Mouse (Mus musculus): ENCODE measurements at regions not wholly inside any gene's neighbourhood (a gene's known extent, or its start where the extent isn't known, plus 50 kb on each side); places are given as distances from the start of the nearest gene placed in this dataset.

DNA sequence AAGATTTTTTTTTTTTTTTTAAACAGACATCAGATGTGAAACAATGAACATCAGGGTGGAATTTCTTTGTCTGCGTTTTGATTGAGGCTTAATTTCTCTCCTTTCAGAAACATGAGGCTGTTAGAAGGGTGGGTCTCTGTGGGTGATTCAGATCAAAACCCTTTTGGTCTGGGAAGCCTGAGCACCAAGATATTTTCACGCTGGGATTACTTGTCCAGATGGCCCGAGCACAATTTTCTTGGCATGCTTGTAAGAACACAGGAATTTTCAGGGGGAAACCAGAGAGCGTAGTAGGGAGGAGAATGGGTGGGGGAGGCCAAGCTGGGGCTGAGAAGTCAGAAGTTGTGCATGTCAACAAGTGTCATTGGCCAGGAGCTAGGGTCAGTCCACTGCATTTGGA, 76.6 kb upstream of the Lrig1 start:
- Histone ChIP-seq H3K27ac (ENCODE audit: control insufficient read depth, low read depth, low read length) (no peak overlapping the region), H3K9me3 (replicated peaks; ENCODE audit: insufficient read depth, low read length) (no peaks in the 10 kb centered on the region), H3K9ac (ENCODE audit: control insufficient read depth, low read depth, low read length, poor library complexity, severe bottlenecking) (no peak overlapping the region), H3K36me3 (ENCODE audit: control insufficient read depth in 1 of 2, insufficient read depth in 2 of 2, low read length in 2 of 2) (no peaks in the 10 kb centered on the region), H3K79me2 (ENCODE audit: control insufficient read depth, insufficient read depth, low read length, poor library complexity) (no peaks in the 10 kb centered on the region), H3K27me3 (ENCODE audit: control insufficient read depth in 1 of 2, insufficient read depth in 2 of 2, low read length in 2 of 2) (no peaks in the 10 kb centered on the region), H3K4me1 (ENCODE audit: control insufficient read depth in 1 of 2, insufficient read depth in 2 of 2, low read length in 2 of 2) (no peaks in the 10 kb centered on the region), H3K4me3 (ENCODE audit: control insufficient read depth in 1 of 2, insufficient read depth in 1 of 2, low read depth in 2 of 2, low read length in 2 of 2) (no peak overlapping the region)
- TF ChIP-seq E2F4 (IDR thresholded peaks at IDR 0.05; ENCODE audit: borderline replicate concordance, low read depth, low read length) (no peak), TCF12 (IDR thresholded peaks at IDR 0.05; ENCODE audit: low read depth, low read length) (no peak), JUND (IDR thresholded peaks at IDR 0.05; ENCODE audit: low read depth, low read length) (no peak), ELF1 (IDR thresholded peaks at IDR 0.05; ENCODE audit: low read depth, low read length) (no peak), USF1 (IDR thresholded peaks at IDR 0.05; ENCODE audit: low read depth, low read length) (no peak), MYB (IDR thresholded peaks at IDR 0.05; ENCODE audit: low read depth, low read length) (no peak), CTCF (IDR thresholded peaks at IDR 0.05 in 2 of 3, conservative IDR thresholded peaks at IDR 0.05 in 1 of 3; ENCODE audit: control insufficient read depth in 1 of 3, insufficient read depth in 1 of 3, low read depth in 2 of 3, low read length in 3 of 3, poor library complexity in 1 of 3, severe bottlenecking in 1 of 3) (no peak), ZMIZ1 (IDR thresholded peaks at IDR 0.05; ENCODE audit: low read depth, low read length) (no peak), TBP (IDR thresholded peaks at IDR 0.05; ENCODE audit: low read depth, low read length) (no peak), POLR2AphosphoS5 (IDR thresholded peaks at IDR 0.05; ENCODE audit: borderline replicate concordance, low read depth, low read length) (no peak), MAX (IDR thresholded peaks at IDR 0.05; ENCODE audit: low read length) (no peak), MAFK (IDR thresholded peaks at IDR 0.05; ENCODE audit: borderline replicate concordance, low read depth, low read length) (no peak), KAT2A (conservative IDR thresholded peaks at IDR 0.05; ENCODE audit: low read depth, low read length) (no peak), ETS1 (IDR thresholded peaks at IDR 0.05; ENCODE audit: low read depth, low read length) (no peak), EP300 (IDR thresholded peaks at IDR 0.05; ENCODE audit: low read depth in 1 of 2, low read length in 2 of 2) (no peak)
- no peak for DNase-seq (ENCODE audit: low read depth, low spot score)

DNA sequence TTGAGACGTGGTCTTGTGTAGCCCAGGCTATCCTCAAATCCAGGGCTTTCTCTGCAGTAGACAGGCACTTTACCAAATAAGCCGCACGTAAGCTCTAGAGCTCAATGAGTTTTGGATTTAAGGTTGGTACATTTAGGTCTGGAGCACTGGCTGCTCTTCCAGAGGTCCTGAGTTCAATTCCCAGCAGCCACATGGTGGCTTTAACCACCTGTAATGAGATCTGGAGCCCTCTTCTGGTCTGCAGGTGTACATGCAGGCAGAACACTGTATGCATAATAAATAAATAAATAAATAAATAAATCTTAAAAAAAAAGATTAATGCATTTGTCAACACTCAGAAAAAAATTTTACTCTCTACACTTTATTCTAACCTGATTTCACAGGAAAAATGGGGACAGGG, 74.9 kb upstream of the Lrig1 start:
- Histone ChIP-seq H3K27ac (ENCODE audit: control insufficient read depth, low read depth, low read length) (no peak overlapping the region), H3K9ac (ENCODE audit: control insufficient read depth, low read depth, low read length, poor library complexity, severe bottlenecking) (no peak overlapping the region), H3K36me3 (ENCODE audit: control insufficient read depth in 1 of 2, insufficient read depth in 2 of 2, low read length in 2 of 2) (no peaks in the 10 kb centered on the region), H3K79me2 (ENCODE audit: control insufficient read depth, insufficient read depth, low read length, poor library complexity) (no peaks in the 10 kb centered on the region), H3K4me1 (ENCODE audit: control insufficient read depth in 1 of 2, insufficient read depth in 2 of 2, low read length in 2 of 2) (no peaks in the 10 kb centered on the region), H3K27me3 (ENCODE audit: control insufficient read depth in 1 of 2, insufficient read depth in 2 of 2, low read length in 2 of 2) (no peaks in the 10 kb centered on the region), H3K4me3 (ENCODE audit: control insufficient read depth in 1 of 2, insufficient read depth in 1 of 2, low read depth in 2 of 2, low read length in 2 of 2) (no peak overlapping the region), H3K9me3 (replicated peaks; ENCODE audit: insufficient read depth, low read length) (no peaks in the 10 kb centered on the region)
- DNase-seq (ENCODE audit: low read depth, low spot score) = no peak
- peak; percentile 27; the same call in 1 of the 2 replicates for TF ChIP-seq SMC3 (IDR thresholded peaks at IDR 0.05; ENCODE audit: low read depth, low read length)
- TF ChIP-seq KAT2A (conservative IDR thresholded peaks at IDR 0.05; ENCODE audit: low read depth, low read length) = no peak
